Mouse (Mus musculus): Measurements from ENCODE around the gene Prr18. TPM values are rescaled to one million over a fixed set of nuclear protein-coding genes. Genes with fewer than 3 reads are reported as not detected.
"Not testable (repeated sequence)": the region's sequence is repeated elsewhere in the genome, so short reads cannot be mapped to it uniquely, and the experiment has no call there.

The Prr18 gene
- polyA plus RNA-seq, 1 experiment from 2014 or later, result 0.20 TPM

DNA sequence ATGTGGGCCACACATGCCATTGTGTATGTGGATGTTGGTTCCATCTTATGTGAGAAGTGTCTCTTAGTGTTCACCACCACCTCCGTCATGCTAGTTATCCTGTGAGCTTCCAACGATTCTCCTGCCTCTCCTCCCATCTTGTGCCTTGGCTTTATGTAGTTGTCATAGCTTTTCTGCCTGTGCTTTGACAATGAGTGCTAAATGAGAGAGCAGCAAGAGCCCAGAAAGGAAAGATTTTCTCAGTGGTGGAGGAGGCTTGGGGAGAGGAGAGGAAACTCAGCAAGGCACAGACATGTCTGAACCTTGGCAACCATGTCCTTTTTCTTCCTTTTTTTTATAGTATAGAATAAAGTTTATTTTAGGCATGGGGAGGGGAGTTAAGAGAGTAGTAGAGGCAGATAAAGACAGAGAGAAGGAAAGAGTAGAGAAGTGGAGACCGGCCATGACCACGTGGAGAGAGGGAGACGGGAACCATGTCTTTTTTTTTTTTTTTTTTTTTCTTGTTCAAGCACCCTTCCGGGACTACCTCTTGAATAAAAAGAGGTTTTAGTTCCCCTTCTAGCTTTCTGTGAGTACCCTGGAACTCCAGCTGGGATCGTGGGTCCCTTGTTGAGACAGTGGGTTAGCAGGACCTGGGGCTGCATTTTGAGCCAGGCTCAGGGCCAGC is 34.4 kb upstream of the Prr18 start:
- DNase-seq (ENCODE audit: low spot score) (no peak), ATAC-seq (ENCODE audit: insufficient number of reproducible peaks, low FRiP score, low TSS enrichment, low read depth) (no peak)
- WGBS, result 76% methylated on average over 7 of the region's 7 CpGs
- no peaks in the 10 kb centered on the region for H3K27me3 ChIP-seq (ENCODE audit: control insufficient read depth, insufficient read depth, low read length)
- H3K4me1 ChIP-seq (ENCODE audit: control insufficient read depth, insufficient read depth, low read length), result no peaks in the 10 kb centered on the region
- H3K4me2 ChIP-seq (ENCODE audit: low read depth, severe bottlenecking), result no peak overlapping the region
- no peaks in the 10 kb centered on the region; the same call in 1 of the 2 replicates for H3K36me3 ChIP-seq (ENCODE audit: control insufficient read depth, insufficient read depth, low read length)
- no peak overlapping the region for H3K27ac ChIP-seq (replicated peaks; ENCODE audit: low read depth, low read length)
- H3K4me3 ChIP-seq (ENCODE audit: low read depth, low read length), result no peak overlapping the region
- no peaks in the 10 kb centered on the region for H3K9me3 ChIP-seq (ENCODE audit: control insufficient read depth, low read length)
- no peak overlapping the region for H3K9ac ChIP-seq (ENCODE audit: low read length)

DNA sequence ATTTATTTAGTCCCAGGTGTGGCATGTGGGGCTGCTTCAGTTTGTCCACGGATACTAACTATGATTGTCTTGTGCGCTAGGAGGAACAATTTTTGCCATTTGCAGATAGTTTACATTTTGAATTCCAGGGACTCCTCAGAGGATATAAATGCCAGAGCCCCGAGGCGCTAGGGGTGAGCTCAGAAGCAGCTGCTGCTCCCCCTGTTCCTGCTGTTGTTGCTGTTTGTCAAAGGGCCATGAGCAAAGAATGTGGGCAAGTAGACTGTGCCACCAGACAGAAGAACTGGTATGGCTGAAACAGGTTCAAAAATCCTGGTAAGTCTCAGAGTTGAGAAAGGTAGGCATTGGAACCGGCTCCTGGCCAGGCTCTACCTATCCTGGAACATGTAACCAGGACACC is 33.6 kb upstream of the Prr18 start:
- Histone ChIP-seq H3K9ac (ENCODE audit: low read length) (no peak overlapping the region), H3K4me2 (ENCODE audit: low read depth, severe bottlenecking) (no peak overlapping the region), H3K27ac (replicated peaks; ENCODE audit: low read depth, low read length) (no peak overlapping the region), H3K9me3 (ENCODE audit: control insufficient read depth, low read length) (no peaks in the 10 kb centered on the region), H3K27me3 (ENCODE audit: control insufficient read depth, insufficient read depth, low read length) (no peaks in the 10 kb centered on the region), H3K4me1 (ENCODE audit: control insufficient read depth, insufficient read depth, low read length) (no peaks in the 10 kb centered on the region), H3K4me3 (ENCODE audit: low read depth, low read length) (no peak overlapping the region), H3K36me3 (ENCODE audit: control insufficient read depth, insufficient read depth, low read length) (no peaks in the 10 kb centered on the region)
- ATAC-seq (ENCODE audit: insufficient number of reproducible peaks, low FRiP score, low TSS enrichment, low read depth), result no peak
- 71% methylated on average over 5 of the region's 5 CpGs for WGBS
- DNase-seq (ENCODE audit: low spot score), result no peak

DNA sequence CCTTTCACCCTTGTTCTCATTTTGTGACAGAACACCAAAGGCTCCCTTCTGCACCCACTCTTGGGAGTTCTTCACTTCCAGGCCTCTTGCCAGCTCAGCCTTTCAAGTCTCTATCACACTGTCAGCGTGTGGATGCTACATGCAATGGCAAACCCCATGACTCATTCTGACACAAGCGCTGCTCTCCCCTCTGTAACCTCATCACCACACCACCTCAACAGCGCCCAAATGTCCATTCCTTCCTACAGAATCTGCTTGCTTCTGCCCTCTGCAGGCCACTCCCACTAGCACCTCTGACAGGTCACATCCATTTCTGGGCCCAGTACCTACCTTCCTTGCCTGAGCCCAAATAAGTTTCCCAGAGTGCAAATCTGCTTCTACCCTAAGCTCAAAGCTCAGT is 31.5 kb upstream of the Prr18 start:
- H3K27ac ChIP-seq (replicated peaks; ENCODE audit: low read depth, low read length), result no peak overlapping the region
- 29% methylated on average over 3 of the region's 3 CpGs for WGBS
- DNase-seq (ENCODE audit: low spot score) (no peak), ATAC-seq (ENCODE audit: insufficient number of reproducible peaks, low FRiP score, low TSS enrichment, low read depth) (no peak)
- H3K4me1 ChIP-seq (ENCODE audit: control insufficient read depth, insufficient read depth, low read length), result no peaks in the 10 kb centered on the region
- H3K36me3 ChIP-seq (ENCODE audit: control insufficient read depth, insufficient read depth, low read length), result no peaks in the 10 kb centered on the region
- no peak overlapping the region for H3K4me3 ChIP-seq (ENCODE audit: low read depth, low read length)
- no peaks in the 10 kb centered on the region for H3K9me3 ChIP-seq (ENCODE audit: control insufficient read depth, low read length)
- H3K9ac ChIP-seq (ENCODE audit: low read length), result no peak overlapping the region
- H3K4me2 ChIP-seq (ENCODE audit: low read depth, severe bottlenecking), result no peak overlapping the region
- no peaks in the 10 kb centered on the region for H3K27me3 ChIP-seq (ENCODE audit: control insufficient read depth, insufficient read depth, low read length)

DNA sequence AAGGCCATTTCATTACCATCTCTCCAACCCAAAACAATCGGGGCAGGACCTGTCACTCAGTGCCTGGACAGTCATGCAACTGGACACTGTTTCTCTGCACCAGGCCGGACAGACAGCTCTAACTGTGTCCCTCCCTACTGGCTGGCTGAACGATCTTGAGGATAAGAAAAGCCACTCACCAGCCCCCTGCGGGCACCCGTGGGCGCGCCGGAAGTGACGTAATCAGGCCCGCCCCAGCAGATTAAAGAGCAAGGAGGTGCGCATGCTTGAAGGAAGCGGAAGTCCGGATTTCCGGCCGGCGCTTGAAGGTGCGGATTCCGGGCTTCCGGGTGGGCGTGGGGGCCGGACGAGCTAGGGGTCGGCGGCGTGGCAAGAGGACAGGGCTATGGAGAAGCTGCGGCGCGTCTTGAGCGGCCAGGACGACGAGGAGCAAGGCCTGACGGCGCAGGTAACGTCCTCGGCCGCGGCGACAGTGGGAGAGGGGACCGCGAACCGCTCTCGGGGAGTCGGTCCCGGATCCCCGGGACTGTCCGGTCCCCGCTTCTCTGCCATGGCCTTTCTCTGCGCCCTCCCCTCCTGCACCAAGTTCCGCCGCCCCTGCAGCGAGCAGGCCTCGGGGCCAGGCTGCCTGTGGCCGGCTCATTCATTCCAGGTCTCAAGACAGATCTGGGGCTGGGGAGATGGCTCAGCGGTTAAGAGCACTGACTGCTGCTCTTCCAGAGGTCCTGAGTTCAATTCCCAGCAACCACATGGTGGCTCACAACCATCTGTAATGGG is 26.2 kb upstream of the Prr18 start, which contains the start of gene Sft2d1:
Gene Sft2d1, plus strand, starts transcription at position 265 of the 777 bp plus-strand sequence.
- DNase-seq (ENCODE audit: low spot score), result peak; percentile 97
- H3K4me3 ChIP-seq (ENCODE audit: low read depth, low read length), result peak within 1 kb of the TSS; percentile 88
- H3K4me2 ChIP-seq (ENCODE audit: low read depth, severe bottlenecking), result peak within 1 kb of the TSS; percentile 59
- under 1% methylated on average over 53 of the region's 54 CpGs for WGBS
- H3K36me3 ChIP-seq (ENCODE audit: control insufficient read depth, insufficient read depth, low read length), result no peaks in the 10 kb centered on the region
- H3K27ac ChIP-seq (replicated peaks; ENCODE audit: low read depth, low read length), result no peak within 1 kb of the TSS
- no peaks in the 10 kb centered on the region for H3K27me3 ChIP-seq (ENCODE audit: control insufficient read depth, insufficient read depth, low read length)
- ATAC-seq (ENCODE audit: insufficient number of reproducible peaks, low FRiP score, low TSS enrichment, low read depth), result peak; percentile 90
- peaks cover 6% of the 10 kb centered on the region; the same call in 1 of the 2 replicates for H3K4me1 ChIP-seq (ENCODE audit: control insufficient read depth, insufficient read depth, low read length)
- H3K9me3 ChIP-seq (ENCODE audit: control insufficient read depth, low read length), result no peaks in the 10 kb centered on the region
- H3K9ac ChIP-seq (ENCODE audit: low read length), result peak within 1 kb of the TSS; percentile 71

DNA sequence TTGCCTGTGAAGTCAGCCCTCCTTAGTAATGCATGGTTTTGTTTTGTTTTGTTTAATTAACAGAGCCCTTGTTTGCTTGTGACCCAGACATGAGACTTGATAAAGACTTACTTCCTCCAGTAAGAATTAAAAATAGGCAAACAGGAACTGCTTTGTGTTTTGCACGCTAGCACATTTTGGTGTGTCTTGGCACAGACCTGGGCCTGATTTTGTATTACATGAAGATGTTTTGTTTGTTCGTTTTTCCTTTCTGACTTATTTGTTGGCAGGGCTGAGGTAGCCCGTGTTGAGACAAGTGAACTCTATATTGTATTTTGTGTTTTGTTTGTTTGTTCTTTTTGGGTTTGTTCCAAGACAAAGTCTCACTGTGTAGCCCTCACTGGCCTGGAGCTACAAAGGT is 25.5 kb upstream of the Prr18 start:
- H3K36me3 ChIP-seq (ENCODE audit: control insufficient read depth, insufficient read depth, low read length), result no peaks in the 10 kb centered on the region
- H3K4me2 ChIP-seq (ENCODE audit: low read depth, severe bottlenecking), result peak overlapping the region; percentile 59
- ATAC-seq (ENCODE audit: insufficient number of reproducible peaks, low FRiP score, low TSS enrichment, low read depth), result no peak
- H3K27ac ChIP-seq (replicated peaks; ENCODE audit: low read depth, low read length), result no peak overlapping the region
- DNase-seq (ENCODE audit: low spot score), result no peak
- peak overlapping the region; percentile 88 for H3K4me3 ChIP-seq (ENCODE audit: low read depth, low read length)
- 59% methylated on average over 3 of the region's 3 CpGs for WGBS
- no peak overlapping the region; the same call in 1 of the 2 replicates for H3K9ac ChIP-seq (ENCODE audit: low read length)
- peaks cover 6% of the 10 kb centered on the region; the same call in 1 of the 2 replicates for H3K4me1 ChIP-seq (ENCODE audit: control insufficient read depth, insufficient read depth, low read length)
- H3K27me3 ChIP-seq (ENCODE audit: control insufficient read depth, insufficient read depth, low read length), result no peaks in the 10 kb centered on the region
- no peaks in the 10 kb centered on the region for H3K9me3 ChIP-seq (ENCODE audit: control insufficient read depth, low read length)

DNA sequence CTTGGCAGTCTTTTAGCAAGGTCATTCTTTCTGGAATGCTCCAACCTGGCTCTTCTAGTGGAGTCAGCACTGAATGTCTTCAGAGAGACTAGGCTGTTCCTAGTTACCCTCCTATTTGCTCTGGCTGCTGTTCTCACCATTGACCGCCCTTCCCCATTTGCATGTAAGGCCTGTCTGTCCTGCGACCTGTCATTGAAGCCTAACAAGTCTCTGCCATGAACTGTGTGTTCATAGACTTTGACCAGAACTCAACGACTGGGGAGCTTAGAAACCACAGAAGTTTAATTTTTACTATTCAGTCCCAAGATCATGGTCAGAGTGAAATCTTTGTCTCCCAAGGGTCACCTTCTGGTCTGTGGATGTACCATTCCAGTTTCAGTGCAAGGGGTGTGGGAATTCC is 23.3 kb upstream of the Prr18 start:
- H3K27ac ChIP-seq (replicated peaks; ENCODE audit: low read depth, low read length), result no peak overlapping the region
- H3K9ac ChIP-seq (ENCODE audit: low read length), result no peak overlapping the region
- H3K4me1 ChIP-seq (ENCODE audit: control insufficient read depth, insufficient read depth, low read length), result peaks cover 6% of the 10 kb centered on the region; the same call in 1 of the 2 replicates
- H3K9me3 ChIP-seq (ENCODE audit: control insufficient read depth, low read length), result no peaks in the 10 kb centered on the region
- no peak for DNase-seq (ENCODE audit: low spot score)
- no peak for ATAC-seq (ENCODE audit: insufficient number of reproducible peaks, low FRiP score, low TSS enrichment, low read depth)
- no peak overlapping the region for H3K4me2 ChIP-seq (ENCODE audit: low read depth, severe bottlenecking)
- H3K4me3 ChIP-seq (ENCODE audit: low read depth, low read length), result no peak overlapping the region
- WGBS, result 88% methylated on average over 3 of the region's 3 CpGs
- no peaks in the 10 kb centered on the region for H3K36me3 ChIP-seq (ENCODE audit: control insufficient read depth, insufficient read depth, low read length)
- no peaks in the 10 kb centered on the region for H3K27me3 ChIP-seq (ENCODE audit: control insufficient read depth, insufficient read depth, low read length)

DNA sequence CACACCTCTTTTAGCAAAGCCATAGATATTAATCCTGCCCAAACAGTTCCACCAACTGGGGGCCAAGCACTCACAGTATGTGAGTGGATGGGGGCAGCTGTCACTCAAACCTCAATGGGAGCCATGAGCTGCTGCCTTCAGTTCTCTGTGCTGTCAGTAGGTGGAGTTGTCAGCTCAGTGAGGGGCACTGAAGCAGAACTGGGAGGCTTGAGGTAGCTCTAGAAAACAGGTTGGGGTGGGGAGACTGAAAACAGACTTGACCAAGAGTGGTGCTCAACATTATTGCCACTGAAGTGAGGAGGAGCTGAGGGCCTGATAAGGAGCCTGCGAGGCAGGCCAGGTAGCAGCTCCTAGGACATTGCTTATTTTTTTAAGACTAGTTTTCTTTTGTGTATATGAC is 21.0 kb upstream of the Prr18 start:
- Histone ChIP-seq H3K4me3 (ENCODE audit: low read depth, low read length) (no peak overlapping the region), H3K27me3 (ENCODE audit: control insufficient read depth, insufficient read depth, low read length) (no peaks in the 10 kb centered on the region), H3K9ac (ENCODE audit: low read length) (no peak overlapping the region), H3K9me3 (ENCODE audit: control insufficient read depth, low read length) (no peaks in the 10 kb centered on the region), H3K4me2 (ENCODE audit: low read depth, severe bottlenecking) (no peak overlapping the region), H3K27ac (replicated peaks; ENCODE audit: low read depth, low read length) (no peak overlapping the region), H3K4me1 (ENCODE audit: control insufficient read depth, insufficient read depth, low read length) (peaks cover 6% of the 10 kb centered on the region; the same call in 1 of the 2 replicates), H3K36me3 (ENCODE audit: control insufficient read depth, insufficient read depth, low read length) (no peaks in the 10 kb centered on the region)
- DNase-seq (ENCODE audit: low spot score) (no peak), ATAC-seq (ENCODE audit: insufficient number of reproducible peaks, low FRiP score, low TSS enrichment, low read depth) (no peak)
- WGBS, result 95% methylated on average over 1 of the region's 1 CpGs

DNA sequence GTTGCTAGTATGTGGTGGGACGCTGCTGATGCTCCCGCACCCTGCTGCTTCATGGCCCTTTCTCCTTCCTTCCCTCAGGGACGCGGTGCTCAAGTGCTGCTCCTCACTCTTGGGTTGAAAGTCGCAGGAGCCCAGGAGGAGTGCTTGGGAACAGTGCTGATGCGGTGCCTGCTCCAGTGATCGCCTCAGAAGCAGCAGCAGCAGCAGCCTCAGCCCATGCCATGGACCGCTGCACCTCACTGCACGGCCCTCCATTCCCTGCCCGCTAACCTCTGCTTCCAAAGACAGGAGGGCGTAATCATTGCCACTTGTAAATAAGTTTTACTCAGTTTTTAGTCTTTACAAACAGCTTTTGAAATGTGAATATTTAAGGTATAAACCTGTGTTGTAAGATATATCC is 10.4 kb upstream of the Prr18 start:
- H3K27me3 ChIP-seq (ENCODE audit: control insufficient read depth, insufficient read depth, low read length); H3K4me1 ChIP-seq (ENCODE audit: control insufficient read depth, insufficient read depth, low read length); DNase-seq (ENCODE audit: low spot score); H3K4me3 ChIP-seq (ENCODE audit: low read depth, low read length); H3K9me3 ChIP-seq (ENCODE audit: control insufficient read depth, low read length); H3K4me2 ChIP-seq (ENCODE audit: low read depth, severe bottlenecking); H3K36me3 ChIP-seq (ENCODE audit: control insufficient read depth, insufficient read depth, low read length); ATAC-seq (ENCODE audit: insufficient number of reproducible peaks, low FRiP score, low TSS enrichment, low read depth); H3K27ac ChIP-seq (replicated peaks; ENCODE audit: low read depth, low read length); H3K9ac ChIP-seq (ENCODE audit: low read length): not testable (repeated sequence)
- 83% methylated on average over 10 of the region's 11 CpGs for WGBS
